Mouse (Mus musculus): ENCODE results near the gene Adgre1. TPM values are rescaled to one million over a fixed set of nuclear protein-coding genes. Genes with fewer than 3 reads are reported as not detected.
A peak's percentile ranks its signal among the peaks of the same experiment; 100 is the strongest.

The Adgre1 gene
- 5.6 and 6.2 TPM in 2 replicates for polyA plus RNA-seq (2014; fragmentation: Nextera tagmentation; extraction: Ambion mirVana)

DNA sequence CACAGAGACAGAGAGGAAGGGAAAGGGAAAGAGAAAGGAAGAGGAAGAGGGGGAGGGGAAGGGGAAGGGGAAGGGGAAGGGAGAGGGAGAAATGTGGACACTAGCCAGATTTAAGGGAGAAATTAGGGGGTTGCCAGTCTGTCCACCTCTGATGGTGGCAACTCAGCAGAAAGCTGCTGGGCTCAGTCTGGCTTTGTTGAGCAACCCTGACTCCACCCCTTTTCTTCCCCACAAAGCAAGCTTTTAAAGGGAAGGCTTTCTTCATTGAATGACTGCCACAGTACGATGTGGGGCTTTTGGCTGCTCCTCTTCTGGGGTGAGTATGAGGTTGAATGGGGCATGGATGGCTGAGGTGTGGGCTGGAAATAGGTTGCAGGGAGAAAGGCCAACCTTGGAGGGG, at the start of gene Adgre1:
Adgre1 (plus strand) TSS at position 251 of the 400 bp plus-strand sequence.
- ATAC-seq (ENCODE audit: insufficient read depth) (no peak), DNase-seq (peak; percentile 6)
- Histone ChIP-seq H3K36me3 (ENCODE audit: insufficient read depth) (no peaks in the 10 kb centered on the region), H3K9ac (no peak within 1 kb of the TSS), H3K27me3 (ENCODE audit: insufficient read depth, low read length) (no peaks in the 10 kb centered on the region), H3K9me3 (ENCODE audit: low read depth, low read length) (no peaks in the 10 kb centered on the region), H3K4me2 (no peak within 1 kb of the TSS), H3K27ac (ENCODE audit: low read depth) (no peak within 1 kb of the TSS), H3K4me3 (ENCODE audit: low read depth, low read length) (no peak within 1 kb of the TSS), H3K4me1 (ENCODE audit: insufficient read depth) (no peaks in the 10 kb centered on the region)
- 45% methylated on average over 1 of the region's 1 CpGs for WGBS
- no peak for TF ChIP-seq CTCF (IDR thresholded peaks at IDR 0.05; ENCODE audit: low read depth)

- Histone ChIP-seq H3K9me3 (ENCODE audit: low read depth, low read length) (no peaks in the 10 kb centered on the region), H3K27me3 (ENCODE audit: insufficient read depth, low read length) (no peaks in the 10 kb centered on the region), H3K4me2 (no peak overlapping the region), H3K27ac (ENCODE audit: low read depth) (no peak overlapping the region), H3K36me3 (ENCODE audit: insufficient read depth) (no peaks in the 10 kb centered on the region), H3K9ac (no peak overlapping the region), H3K4me1 (ENCODE audit: insufficient read depth) (no peaks in the 10 kb centered on the region), H3K4me3 (ENCODE audit: low read depth, low read length) (no peak overlapping the region)
- DNase-seq (peak; percentile 6), ATAC-seq (ENCODE audit: insufficient read depth) (no peak)
- WGBS: 26% methylated on average over 13 of the region's 13 CpGs
- no peak for TF ChIP-seq CTCF (IDR thresholded peaks at IDR 0.05; ENCODE audit: low read depth)
Measured at GRCm38 (mm10) chr17:57311801-57312200, 46.7 kb upstream of the Adgre1 start.

- H3K4me1 ChIP-seq (ENCODE audit: insufficient read depth): no peaks in the 10 kb centered on the region
- no peak overlapping the region for H3K4me3 ChIP-seq (ENCODE audit: low read depth, low read length)
- 34% methylated on average over 8 of the region's 8 CpGs for WGBS
- no peak overlapping the region for H3K27ac ChIP-seq (ENCODE audit: low read depth)
- H3K27me3 ChIP-seq (ENCODE audit: insufficient read depth, low read length): no peaks in the 10 kb centered on the region
- H3K9ac ChIP-seq: no peak overlapping the region
- no peak overlapping the region for H3K4me2 ChIP-seq
- peak; percentile 44; the same call in 1 of the 2 replicates for ATAC-seq (ENCODE audit: insufficient read depth)
- TF ChIP-seq CTCF (IDR thresholded peaks at IDR 0.05; ENCODE audit: low read depth): no peak
- DNase-seq: peak; percentile 62
- no peaks in the 10 kb centered on the region for H3K36me3 ChIP-seq (ENCODE audit: insufficient read depth)
- H3K9me3 ChIP-seq (ENCODE audit: low read depth, low read length): no peaks in the 10 kb centered on the region
Measured at GRCm38 (mm10) chr17:57327615-57328014, 30.9 kb upstream of the Adgre1 start.

DNA sequence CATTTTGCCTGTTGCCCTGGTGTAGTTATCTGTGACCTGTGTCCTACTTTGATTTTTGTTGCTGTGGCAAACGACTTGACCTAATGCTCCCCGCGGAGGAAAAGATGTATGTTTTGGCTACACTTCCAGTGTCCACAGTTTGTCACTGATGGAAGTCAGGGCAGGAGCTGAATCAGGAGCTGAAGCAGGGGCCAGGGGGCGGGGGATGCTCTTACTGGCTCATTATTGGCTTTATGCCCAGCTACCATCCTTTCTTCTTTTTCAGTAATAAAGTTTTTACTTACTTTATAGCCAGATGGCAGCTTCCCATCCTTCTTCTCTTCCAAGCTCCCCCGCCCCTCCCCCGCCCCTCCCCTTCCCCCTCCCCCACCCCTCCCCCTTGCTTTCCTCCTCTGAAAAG, 29.5 kb upstream of the Adgre1 start:
- H3K4me1 ChIP-seq (ENCODE audit: insufficient read depth): no peaks in the 10 kb centered on the region
- H3K9me3 ChIP-seq (ENCODE audit: low read depth, low read length): no peaks in the 10 kb centered on the region
- DNase-seq (peak; percentile 68), ATAC-seq (ENCODE audit: insufficient read depth) (peak; percentile 59; the same call in 1 of the 2 replicates)
- no peaks in the 10 kb centered on the region for H3K36me3 ChIP-seq (ENCODE audit: insufficient read depth)
- no peak overlapping the region for H3K9ac ChIP-seq
- TF ChIP-seq CTCF (IDR thresholded peaks at IDR 0.05; ENCODE audit: low read depth): no peak
- H3K27ac ChIP-seq (ENCODE audit: low read depth): no peak overlapping the region
- H3K4me3 ChIP-seq (ENCODE audit: low read depth, low read length): no peak overlapping the region
- no peaks in the 10 kb centered on the region for H3K27me3 ChIP-seq (ENCODE audit: insufficient read depth, low read length)
- WGBS: 29% methylated on average over 6 of the region's 6 CpGs
- H3K4me2 ChIP-seq: no peak overlapping the region

- H3K4me1 ChIP-seq (ENCODE audit: insufficient read depth): no peaks in the 10 kb centered on the region
- H3K9ac ChIP-seq: no peak overlapping the region
- H3K9me3 ChIP-seq (ENCODE audit: low read depth, low read length): no peaks in the 10 kb centered on the region
- H3K4me3 ChIP-seq (ENCODE audit: low read depth, low read length): no peak overlapping the region
- no peak overlapping the region for H3K4me2 ChIP-seq
- H3K27me3 ChIP-seq (ENCODE audit: insufficient read depth, low read length): no peaks in the 10 kb centered on the region
- no peaks in the 10 kb centered on the region for H3K36me3 ChIP-seq (ENCODE audit: insufficient read depth)
- no peak for TF ChIP-seq CTCF (IDR thresholded peaks at IDR 0.05; ENCODE audit: low read depth)
- no peak for ATAC-seq (ENCODE audit: insufficient read depth)
- 90% methylated on average over 8 of the region's 8 CpGs for WGBS
- DNase-seq: no peak
- H3K27ac ChIP-seq (ENCODE audit: low read depth): no peak overlapping the region
Measured at GRCm38 (mm10) chr17:57330993-57331392, 27.5 kb upstream of the Adgre1 start.

DNA sequence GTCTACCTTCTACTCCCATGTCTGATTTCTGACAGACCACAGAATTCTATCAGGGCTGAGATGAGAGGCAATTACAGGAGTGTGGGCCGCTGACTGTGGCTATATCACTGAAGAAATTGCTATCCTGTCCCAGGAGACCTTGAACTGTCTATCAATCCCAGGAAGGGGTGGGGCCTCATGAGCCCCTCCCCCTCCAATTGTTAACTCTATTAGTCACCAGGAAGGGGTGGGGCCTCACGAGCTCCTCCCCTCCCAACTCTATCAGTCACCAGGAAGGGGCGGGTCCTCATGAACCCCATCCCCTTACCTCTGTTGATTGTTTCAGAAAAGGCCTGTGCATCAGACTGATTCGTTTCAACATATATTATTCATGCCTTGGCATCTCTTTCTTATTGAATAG, 26.2 kb upstream of the Adgre1 start:
- 77% methylated on average over 4 of the region's 4 CpGs for WGBS
- Histone ChIP-seq H3K9ac (no peak overlapping the region), H3K27ac (ENCODE audit: low read depth) (no peak overlapping the region), H3K4me3 (ENCODE audit: low read depth, low read length) (no peak overlapping the region), H3K9me3 (ENCODE audit: low read depth, low read length) (no peaks in the 10 kb centered on the region), H3K27me3 (ENCODE audit: insufficient read depth, low read length) (no peaks in the 10 kb centered on the region), H3K36me3 (ENCODE audit: insufficient read depth) (no peaks in the 10 kb centered on the region), H3K4me2 (no peak overlapping the region), H3K4me1 (ENCODE audit: insufficient read depth) (no peaks in the 10 kb centered on the region)
- ATAC-seq (ENCODE audit: insufficient read depth): no peak
- peak; percentile 4 for DNase-seq
- no peak for TF ChIP-seq CTCF (IDR thresholded peaks at IDR 0.05; ENCODE audit: low read depth)

DNA sequence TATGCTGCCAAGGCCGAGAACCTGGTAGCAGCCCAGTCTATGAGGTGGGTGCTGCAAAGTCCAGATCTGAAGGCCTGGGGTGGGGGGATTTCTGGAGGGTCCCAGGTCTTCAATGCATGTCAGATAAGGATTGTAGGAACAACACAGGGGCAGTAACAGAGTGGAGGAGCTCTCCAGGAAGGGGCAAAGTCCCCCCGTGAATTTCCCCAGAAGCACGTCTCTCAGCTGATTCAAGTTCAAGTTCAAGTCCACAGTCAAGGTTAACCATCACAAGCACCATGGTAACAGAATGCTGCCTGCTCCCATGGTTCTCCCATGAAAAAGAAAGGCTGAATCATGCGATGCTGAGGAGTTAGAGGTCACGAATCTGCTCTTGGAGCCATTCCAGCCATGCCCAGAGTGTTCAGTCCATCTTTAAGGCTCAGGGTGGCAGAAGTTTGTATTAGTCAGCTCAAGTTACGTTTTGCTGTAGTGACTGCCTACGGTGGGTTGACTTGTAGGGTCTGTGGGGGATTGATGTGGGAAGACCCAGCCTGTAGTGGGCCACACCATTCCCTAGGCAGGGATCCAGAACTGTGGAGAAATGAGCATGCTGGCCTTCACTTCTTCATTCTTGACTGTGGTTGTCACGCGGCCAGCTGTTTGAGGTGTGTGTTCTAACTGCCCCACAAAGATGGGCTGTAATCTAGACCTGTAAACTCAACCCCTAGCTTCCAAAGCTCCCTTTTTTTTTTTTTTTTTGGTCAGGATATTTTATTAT, 24.3 kb upstream of the Adgre1 start:
- Histone ChIP-seq H3K4me1 (ENCODE audit: insufficient read depth) (no peaks in the 10 kb centered on the region), H3K4me2 (no peak overlapping the region), H3K36me3 (ENCODE audit: insufficient read depth) (no peaks in the 10 kb centered on the region), H3K27ac (ENCODE audit: low read depth) (no peak overlapping the region), H3K4me3 (ENCODE audit: low read depth, low read length) (no peak overlapping the region), H3K27me3 (ENCODE audit: insufficient read depth, low read length) (no peaks in the 10 kb centered on the region), H3K9ac (no peak overlapping the region), H3K9me3 (ENCODE audit: low read depth, low read length) (no peaks in the 10 kb centered on the region)
- no peak for TF ChIP-seq CTCF (IDR thresholded peaks at IDR 0.05; ENCODE audit: low read depth)
- ATAC-seq (ENCODE audit: insufficient read depth) (0 out of 2 replicates have a peak, but pooled peaks have one; percentile 6), DNase-seq (no peak)
- WGBS: 57% methylated on average over 9 of the region's 9 CpGs
